Mouse (Mus musculus) common myeloid progenitor, adult 5-6 weeks (primary cell): ENCODE measurements at regions not wholly inside any gene's neighbourhood (a gene's known extent, or its start where the extent isn't known, plus 50 kb on each side); places are given as distances from the start of the nearest gene placed in this dataset.

Source experiments
- ATAC-seq: replicated peaks from 2 replicates; pipeline ENCODE4 v1.8.0; 2016; ENCODE audit warnings: low read depth, mild to moderate bottlenecking, moderate TSS enrichment, inconsistent platforms; ENCODE audit not compliant: poor library complexity, severe bottlenecking

GRCm38 (mm10) chr3:83540997-83541932 is 224.9 kb upstream of the Sfrp2 start:
- ATAC-seq, result no peak

- no peak for ATAC-seq
Measured at GRCm38 (mm10) chr3:83552516-83553139, 213.5 kb upstream of the Sfrp2 start.

GRCm38 (mm10) chr3:83553858-83554257 is 212.3 kb upstream of the Sfrp2 start:
- ATAC-seq, result no peak

- no peak for ATAC-seq
Measured at GRCm38 (mm10) chr3:83556788-83557515, 209.2 kb upstream of the Sfrp2 start.

- no peak for ATAC-seq
Measured at GRCm38 (mm10) chr3:83562026-83562425, 204.1 kb upstream of the Sfrp2 start.

GRCm38 (mm10) chr3:83575526-83575925 is 190.6 kb upstream of the Sfrp2 start:
- ATAC-seq, result no peak

- no peak for ATAC-seq
Measured at GRCm38 (mm10) chr3:83576155-83576554, 190.0 kb upstream of the Sfrp2 start.

GRCm38 (mm10) chr3:83580766-83581165 is 185.4 kb upstream of the Sfrp2 start:
- no peak for ATAC-seq

- no peak for ATAC-seq
Measured at GRCm38 (mm10) chr3:83582256-83582655, 183.9 kb upstream of the Sfrp2 start.

GRCm38 (mm10) chr3:83583071-83583672 is 182.9 kb upstream of the Sfrp2 start:
- no peak for ATAC-seq

GRCm38 (mm10) chr3:83586086-83586485 is 180.0 kb upstream of the Sfrp2 start:
- ATAC-seq, result no peak

GRCm38 (mm10) chr3:83586551-83586950 is 179.6 kb upstream of the Sfrp2 start:
- no peak for ATAC-seq

- ATAC-seq, result no peak
Measured at GRCm38 (mm10) chr3:83589127-83589526, 177.0 kb upstream of the Sfrp2 start.

- no peak for ATAC-seq
Measured at GRCm38 (mm10) chr3:83591206-83591605, 174.9 kb upstream of the Sfrp2 start.

- no peak for ATAC-seq
Measured at GRCm38 (mm10) chr3:83593321-83593720, 172.8 kb upstream of the Sfrp2 start.

GRCm38 (mm10) chr3:83601506-83601905 is 164.6 kb upstream of the Sfrp2 start:
- no peak for ATAC-seq

- ATAC-seq, result no peak
Measured at GRCm38 (mm10) chr3:83609095-83609770, 156.9 kb upstream of the Sfrp2 start.

- ATAC-seq, result no peak
Measured at GRCm38 (mm10) chr3:83620435-83620834, 145.7 kb upstream of the Sfrp2 start.

GRCm38 (mm10) chr3:83633032-83633431 is 133.1 kb upstream of the Sfrp2 start:
- ATAC-seq, result no peak

GRCm38 (mm10) chr3:83640433-83640832 is 125.7 kb upstream of the Sfrp2 start:
- ATAC-seq, result no peak
